Mouse (Mus musculus): ENCODE measurements around the gene Gpatch11.
"Not testable (repeated sequence)": the region's sequence is repeated elsewhere in the genome, so short reads cannot be mapped to it uniquely, and the experiment has no call there.

The Gpatch11 gene

DNA sequence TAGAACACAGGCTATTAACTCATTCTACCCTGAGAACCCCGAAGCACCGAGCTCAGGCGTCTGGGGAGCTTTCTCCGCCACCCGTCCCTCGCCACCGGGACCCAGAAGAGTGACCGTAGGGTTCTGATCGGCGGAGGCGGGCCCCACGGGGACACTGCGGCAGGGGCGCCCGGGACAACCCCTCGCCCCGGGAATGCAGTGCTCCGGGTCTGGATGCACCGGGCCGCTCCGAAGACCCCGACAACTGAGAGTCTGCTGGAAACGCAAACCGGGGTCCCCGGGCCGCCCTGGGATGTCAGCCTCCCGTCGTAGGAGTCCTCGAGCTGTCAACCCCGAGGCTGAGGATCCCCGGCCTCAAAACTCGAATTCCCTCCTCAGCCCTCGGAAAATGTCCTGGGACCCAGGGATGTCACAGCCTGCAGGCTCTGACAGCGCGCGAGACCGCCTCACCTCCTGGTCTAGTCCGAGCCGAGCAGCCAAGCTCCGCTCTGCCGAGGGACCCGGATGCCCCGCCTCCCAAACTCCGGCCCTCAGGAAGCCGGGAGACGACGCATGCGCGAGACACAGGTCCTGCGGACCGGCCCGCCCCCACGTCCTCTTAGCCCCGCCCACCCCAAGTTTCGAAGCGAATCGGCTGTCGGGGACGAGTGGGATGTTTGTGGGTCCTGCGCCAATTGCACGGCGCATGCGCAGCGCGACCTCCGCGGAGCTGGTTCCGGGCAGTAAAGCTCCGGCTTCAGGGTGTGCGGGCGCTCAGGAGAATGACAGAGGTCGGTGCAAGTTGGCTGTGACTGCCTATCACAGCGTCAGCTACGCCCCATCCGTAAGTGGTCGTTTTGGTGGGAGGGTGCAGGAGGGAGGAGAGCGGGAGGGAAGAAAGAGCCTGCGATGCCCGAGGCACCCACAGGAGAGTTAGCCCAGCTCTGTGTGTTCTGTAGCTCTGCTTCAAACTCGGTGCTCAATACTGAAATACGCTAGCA lies at the start of gene Gpatch11, which contains the start of gene Heatr5b:
Gene Gpatch11, plus strand, starts transcription at position 712 of the 980 bp plus-strand sequence.
Gene Heatr5b, minus strand, starts transcription at position 509 of the 980 bp plus-strand sequence.
- peak; percentile 98 for DNase-seq

DNA sequence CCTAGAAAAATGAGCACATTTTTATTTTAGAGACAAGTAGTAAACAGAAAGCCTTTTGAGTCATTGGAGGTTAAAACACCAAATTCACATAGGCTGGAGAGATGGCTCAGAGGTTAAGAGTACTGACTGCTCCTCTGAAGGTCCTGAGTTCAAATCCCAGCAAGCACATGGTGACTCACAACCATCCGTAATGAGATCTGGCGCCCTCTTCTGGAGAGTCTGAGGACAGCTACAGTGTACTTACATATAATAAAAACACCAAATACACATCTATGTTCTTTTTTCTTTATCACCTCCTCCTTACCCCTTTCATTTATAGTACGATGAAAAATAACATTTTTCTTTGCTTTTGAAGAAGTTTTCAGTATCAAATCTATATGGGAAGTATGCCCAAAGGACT lies 47.1 kb upstream of the Gpatch11 start:
- not testable (repeated sequence) for DNase-seq

DNA sequence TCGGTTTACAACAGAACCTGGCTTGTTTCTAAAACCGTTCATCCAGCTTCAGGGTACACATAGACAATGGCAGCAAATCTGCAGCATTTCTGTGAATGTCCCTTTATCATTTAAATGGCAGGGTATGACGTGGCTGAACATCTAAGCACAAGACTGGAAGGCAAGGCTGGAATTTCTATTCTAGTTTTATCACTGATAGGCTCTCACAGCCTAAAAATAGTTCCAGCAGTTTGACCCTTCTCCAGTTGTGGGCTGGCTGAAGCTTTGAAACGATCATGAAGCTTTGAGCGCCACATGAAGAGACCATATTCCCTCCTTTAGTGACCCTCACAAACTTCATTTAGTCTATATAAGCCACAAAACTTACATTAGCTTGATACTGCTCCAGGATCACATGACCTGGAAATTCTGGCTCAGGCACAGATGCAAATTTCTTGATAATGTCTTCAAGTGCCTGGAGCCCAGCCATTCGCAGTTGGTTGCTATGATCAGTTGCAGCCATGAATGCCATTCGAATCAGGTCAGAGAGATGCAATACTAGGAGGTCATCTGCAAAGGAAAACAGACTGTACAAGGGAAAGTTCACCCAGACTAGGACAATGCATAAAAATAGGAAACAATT lies 44.2 kb upstream of the Gpatch11 start:
- no peak for DNase-seq

DNA sequence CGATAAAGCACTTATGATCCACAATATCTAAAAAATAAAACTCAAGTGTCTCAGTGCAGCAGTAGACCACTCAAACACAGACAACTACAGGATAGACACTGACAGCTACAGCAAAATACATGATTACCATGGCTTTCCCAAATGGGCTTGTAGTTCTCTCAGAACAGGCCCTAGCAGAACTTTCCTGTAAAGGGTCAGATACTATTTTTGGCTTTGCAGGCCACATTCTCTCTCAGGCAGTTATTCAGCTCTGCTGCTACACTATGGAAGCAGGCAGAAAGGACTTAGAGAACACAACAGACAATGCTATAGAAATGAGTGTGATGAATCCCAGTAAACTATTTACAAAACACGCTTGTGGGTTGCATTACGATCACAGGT lies 43.7 kb upstream of the Gpatch11 start:
- DNase-seq: no peak

DNA sequence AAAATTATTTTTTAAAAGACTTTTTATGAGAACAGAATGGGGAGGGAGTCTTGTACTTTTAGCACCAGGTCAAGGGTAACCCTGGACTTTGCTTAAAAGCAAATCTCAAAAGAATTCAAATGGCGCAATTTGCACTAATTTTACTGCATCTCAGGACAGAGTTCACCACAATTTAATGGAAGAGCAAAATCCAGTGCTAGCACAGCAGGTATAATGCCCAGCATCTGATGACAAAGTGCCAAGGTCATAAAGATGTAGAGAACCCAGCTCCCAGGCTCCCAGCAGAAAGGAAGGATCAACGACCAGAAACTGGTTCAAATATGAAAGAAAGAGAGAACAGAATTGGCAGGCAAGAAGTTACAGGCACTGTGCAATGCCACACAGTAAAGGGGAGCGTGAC lies 43.2 kb upstream of the Gpatch11 start:
- no peak for DNase-seq

DNA sequence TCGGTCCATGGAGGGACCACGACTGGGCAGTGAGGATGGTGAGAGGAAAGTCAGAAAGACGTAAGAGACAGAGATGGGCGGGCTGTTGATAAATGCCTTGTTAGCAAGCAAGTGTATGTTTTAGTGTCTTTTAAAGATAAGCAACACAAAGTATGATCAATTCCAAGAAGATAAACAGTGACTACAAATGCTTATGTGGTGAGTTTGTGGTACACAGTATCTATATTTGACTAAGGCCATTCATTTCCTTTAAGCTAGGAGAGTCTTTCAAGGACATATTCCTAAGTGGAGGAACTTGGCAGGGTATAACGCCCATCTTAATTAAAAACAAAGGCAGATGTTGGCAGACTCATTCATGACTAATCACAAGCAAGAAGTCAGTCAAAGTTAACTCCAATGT lies 41.0 kb upstream of the Gpatch11 start:
- DNase-seq: no peak

DNA sequence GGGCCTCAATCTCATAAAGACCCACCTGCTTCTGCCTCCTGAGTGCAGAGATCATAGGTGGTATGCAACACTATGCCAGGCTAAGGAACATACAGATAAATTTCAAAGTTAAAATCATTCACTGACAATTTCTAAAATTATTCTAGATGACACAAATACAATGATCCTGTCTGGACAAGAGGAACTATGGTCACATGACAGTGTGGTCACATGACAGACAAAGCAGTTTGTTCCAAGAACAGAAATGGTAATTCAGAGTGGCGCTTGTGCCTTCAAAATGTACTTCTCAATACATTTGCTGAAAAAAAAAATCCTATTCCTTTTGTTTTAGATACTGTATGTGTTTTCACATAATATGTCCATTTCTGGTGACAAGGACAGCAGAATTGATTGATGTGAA lies 38.1 kb upstream of the Gpatch11 start:
- no peak for DNase-seq

DNA sequence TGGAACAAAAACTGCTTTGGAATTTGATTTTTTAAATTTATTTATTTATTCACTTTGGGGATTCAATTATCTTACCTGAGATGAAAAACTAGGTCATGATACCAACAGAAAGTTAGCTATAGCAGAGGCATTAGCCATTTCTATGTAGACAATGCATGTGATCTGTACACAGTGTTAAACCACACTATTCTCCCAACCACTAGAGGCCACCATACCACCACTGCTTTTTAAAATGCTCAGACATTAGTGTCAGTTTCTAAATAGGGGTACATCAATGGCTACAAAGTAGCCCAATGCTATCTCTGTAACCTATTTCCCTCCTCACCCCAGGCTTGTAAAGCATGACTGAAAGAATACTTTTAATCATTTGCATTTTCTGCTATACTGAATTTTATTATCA lies 26.3 kb upstream of the Gpatch11 start:
- DNase-seq: no peak

DNA sequence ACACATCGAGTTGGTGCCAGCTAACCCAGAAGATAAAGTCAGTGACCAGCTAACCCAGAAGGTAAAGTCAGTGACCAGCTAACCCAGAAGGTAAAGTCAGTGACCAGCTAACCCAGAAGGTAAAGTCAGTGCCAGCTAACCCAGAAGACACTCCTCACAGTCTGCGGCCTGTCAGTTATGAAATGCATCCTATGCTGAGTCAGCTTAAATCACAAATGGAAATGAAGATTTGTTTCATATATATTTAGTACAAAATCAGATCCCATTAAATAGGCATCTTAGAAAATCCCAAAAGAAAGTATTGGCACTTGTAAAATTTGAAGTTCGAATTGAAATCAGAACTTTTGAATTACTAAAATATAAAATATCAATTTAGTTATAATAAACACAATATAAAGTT lies 25.8 kb upstream of the Gpatch11 start:
- no peak for DNase-seq

DNA sequence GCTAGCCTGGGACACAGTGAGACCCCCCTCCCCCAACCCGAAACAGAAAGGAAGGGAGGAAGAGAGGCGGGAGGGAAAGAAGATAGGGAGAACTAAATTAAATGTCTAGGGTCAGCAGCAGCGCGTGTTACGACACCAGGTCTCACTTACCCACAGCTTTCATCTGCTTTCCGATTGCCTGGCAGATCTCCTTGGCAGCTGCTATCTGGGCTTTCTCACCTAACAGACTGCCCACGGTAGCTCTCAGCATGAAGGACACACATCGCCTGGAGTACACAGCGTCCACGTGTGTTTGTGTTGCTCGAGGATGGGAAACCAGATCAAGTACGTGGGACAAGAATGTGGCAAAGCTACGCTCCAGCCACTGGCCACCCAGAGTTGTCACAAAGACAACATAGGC lies 11.0 kb upstream of the Gpatch11 start:
- no peak for DNase-seq

DNA sequence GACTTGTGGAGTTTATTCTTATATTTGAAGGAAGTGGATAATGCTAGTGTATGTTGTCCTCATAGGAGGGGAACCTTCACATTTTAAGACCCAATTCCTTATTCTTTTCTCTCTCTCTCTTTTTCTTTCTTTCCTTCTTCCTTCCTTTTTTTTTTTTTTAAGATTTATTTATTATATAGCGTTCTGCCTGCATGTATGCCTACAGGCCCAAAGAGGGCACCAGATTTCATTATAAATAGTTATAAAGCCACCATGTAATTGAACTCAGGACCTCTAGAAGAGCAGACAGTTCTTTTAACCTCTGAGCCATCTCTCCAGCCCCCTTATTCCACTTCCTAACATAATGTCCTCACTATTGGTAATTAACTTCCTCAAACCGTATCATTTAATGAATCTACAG lies 689 bp downstream of the Gpatch11 start:
- DNase-seq: no peak

DNA sequence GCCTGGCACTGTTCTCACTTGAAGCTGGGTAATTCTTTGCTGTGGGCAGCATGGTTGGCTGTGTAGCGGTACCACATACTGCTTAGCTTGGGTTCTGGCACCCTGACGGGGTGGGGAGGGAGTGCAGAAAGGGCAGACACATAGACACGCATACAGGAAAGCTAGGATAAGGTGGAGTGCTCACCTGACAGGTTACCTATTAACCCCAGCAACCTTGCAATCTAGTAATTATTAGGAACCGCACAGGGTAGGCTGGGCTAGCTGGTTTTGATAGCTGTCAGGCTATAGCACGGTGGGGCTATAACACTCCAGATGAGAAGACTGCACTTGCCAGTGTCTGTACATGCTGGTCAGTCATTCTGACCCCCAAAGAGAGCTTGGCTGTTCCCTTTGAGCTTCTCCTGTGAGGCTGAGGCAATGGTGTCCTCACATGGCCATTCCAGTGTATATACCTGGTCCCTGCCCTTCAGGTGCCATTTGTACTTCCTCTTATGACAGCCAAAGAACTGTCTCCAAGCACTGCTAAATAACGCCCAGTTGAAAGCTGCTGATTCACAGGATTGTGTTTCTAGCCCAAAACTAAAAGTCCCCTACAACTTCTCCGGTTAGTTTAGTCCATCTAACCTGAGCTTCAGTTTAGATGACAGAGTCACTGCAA lies 7.0 kb downstream of the Gpatch11 start:
- DNase-seq: no peak

DNA sequence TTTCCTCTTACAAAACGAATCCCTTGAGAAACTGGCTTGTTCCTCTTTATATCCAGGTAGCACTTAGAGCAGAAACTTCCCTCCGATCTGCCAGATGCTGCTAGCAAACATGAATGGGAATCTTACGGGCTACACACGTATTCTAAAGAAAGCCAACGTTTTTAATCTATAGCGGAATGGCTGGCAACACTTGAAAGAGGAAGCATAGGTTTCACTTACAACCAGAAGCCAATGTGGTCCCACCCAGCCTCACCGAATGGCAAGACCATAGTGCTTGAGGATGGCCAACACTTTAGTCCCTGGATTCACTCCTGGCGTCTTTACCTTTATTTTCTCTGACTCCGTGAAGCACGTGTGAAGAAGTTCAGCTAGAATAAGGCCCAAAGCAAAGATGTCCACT lies 20.9 kb downstream of the Gpatch11 start:
- no peak for DNase-seq

DNA sequence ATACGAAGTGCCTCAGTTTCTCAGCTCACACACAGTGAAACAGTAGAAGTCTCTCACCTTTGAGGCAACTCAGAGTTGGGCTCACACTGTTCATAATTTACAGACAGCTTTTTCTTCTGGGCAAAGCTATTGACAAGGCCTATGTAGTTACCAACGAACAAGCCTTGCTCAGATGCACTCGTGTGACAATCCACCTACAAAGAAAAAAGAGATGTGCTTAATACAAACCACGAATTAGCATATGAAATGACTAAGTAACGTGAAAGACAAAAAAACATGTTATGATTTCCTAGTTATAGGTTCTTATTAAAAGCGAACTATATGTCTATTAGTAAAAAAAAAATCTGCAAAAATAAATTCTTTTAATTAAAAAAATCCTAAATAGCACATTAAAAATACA lies 38.5 kb downstream of the Gpatch11 start:
- DNase-seq: no peak

DNA sequence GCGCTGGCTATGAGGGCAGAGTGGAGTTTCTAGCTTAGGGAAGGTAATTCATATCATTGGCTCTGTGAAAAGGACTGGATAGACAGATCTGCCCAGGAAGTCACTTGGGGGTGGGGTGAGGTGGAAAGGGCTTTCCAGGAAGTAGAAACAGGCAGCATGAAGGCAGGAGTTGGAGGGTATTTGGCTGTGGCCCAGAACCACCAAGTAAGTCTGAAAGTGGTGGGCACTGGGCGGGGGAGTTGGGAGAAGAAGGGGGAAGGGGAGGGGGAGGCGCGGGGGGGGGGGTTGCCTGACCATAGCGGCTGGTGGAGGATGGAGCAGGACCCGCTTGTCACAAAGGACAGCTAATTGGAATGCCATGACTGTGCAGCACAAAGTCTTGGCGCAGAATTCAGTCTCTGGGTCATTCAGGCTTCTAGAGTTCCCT lies 46.5 kb downstream of the Gpatch11 start:
- no peak for DNase-seq

DNA sequence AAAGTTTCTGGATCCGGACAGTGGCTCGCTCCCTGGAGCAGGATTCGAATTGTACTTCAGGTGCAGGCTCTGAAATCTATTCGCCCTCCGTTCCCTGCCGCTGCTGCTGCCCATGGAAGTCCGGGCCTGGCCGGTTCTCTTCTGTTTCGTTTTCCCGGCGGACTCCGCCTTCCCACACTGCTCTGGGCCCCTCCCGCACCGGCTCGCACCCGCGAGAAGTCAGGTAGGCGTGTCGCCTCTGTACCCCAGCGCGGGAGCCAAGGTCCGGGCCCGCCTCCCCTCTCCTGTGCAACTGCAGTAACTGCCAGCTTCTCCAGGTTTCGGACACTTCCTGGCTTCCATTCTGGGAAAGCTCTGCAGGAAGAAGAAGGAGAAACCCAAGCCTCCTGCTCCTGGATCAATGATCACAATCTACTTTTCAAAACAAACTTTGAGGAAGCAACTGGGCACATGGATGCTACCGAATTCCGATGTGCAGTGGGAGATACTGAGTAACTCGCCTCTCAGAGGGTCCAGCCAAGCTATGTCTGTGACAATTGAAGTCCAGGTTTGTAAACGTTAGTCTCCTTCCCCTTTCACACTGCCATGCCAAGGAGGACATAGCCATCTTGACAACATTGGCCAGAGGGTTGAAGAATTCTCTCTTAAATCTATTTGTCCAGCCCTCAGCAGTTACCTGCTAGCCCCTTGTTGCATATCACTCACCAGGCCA lies 47.2 kb downstream of the Gpatch11 start, which contains the start of gene Eif2ak2:
Gene Eif2ak2, minus strand, starts transcription at position 173 of the 712 bp plus-strand sequence.
- peak; percentile 57 for DNase-seq

DNA sequence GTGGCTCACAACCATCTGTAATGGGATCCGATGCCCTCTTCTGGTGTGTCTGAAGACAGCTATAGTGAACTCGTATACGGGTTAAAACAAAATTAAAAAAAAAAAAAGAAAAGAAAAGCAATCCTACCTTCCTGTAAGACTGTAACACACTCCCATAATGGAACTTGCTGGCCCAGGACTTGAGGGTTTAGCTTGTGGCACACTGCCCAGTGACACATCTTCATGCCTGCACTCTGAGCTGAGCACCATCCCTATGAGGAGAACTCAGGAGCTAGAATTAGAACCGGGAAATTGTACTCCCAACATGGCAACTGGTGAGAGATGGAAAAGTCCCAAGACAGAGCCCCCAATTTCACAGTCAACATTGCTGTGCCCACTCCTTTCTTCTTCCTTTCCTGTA lies 47.9 kb downstream of the Gpatch11 start:
- no peak for DNase-seq

DNA sequence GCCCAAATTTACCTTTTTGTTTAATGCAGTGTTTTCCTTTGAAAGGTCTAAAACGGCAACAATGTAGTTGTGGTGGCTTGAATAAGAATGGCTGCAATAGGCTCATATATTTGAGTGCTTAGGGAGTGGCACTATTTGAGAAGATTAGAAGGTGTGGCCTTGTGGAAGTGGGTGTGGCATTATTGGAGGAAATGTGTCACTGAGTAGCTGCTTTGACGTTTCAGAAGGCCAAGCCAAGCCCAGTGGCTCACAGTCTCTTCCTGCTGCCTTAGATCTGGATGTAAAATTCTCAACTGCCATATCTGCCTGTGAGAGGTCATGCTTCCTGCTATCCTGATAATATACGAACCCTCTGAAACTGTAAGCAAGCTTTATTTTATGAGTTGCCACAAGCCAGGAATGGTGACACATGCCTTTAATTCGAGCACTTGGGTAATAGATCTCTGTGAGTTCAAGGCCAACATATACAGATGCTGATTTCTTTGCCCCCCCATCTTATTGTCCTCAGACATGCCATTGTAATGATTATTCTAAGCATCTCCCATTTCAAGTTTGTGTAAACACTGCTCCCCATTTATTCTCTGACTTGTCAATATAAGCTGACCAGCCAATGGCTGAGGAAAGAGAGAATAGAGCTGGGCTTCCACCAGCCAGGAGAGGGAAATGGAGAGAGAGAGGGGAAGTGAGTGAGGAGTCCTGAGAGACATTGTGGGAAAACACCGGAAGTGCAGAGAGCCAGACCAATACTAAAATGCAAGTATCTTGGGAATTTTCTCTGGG lies 50.1 kb downstream of the Gpatch11 start:
- DNase-seq: no peak

DNA sequence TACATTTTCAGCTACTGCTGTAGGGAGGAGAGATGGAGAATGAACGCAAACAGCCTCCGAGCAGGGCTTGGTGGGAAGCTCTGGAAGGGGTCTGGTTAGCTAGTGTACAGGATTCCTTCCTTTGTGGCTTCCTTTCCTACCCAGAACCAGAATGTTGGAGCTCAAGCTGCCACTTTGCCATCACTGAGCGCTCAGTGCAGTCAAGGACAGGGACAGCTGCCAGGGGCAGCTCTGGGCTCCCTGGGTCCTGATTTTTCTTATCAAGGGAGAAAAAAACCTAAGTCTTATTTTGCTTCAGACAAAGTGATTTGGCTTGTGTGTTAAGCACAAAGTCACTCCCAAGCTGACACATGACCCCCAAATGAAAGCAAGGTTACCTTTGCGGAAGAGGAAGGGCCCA lies 53.2 kb downstream of the Gpatch11 start:
- DNase-seq: no peak

DNA sequence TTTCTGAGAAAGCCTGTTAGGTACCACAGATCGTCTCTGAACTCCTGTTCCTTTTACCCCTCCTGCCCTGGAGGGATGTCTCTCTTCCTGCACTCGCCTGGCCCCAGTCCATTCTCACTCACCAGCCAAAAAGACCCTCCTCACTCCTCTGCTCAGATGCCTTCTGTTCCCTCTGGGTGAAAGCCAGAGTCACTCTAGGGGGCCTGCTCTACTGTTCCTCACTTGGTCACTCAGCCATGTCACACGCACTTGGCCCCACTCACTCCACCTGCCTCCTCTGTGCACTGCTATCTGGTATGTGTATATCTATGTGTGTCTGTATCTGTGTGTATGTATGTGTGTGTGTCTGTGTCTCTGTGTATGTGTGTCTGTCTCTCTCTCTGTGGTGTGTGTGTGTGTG lies 53.8 kb downstream of the Gpatch11 start:
- DNase-seq: no peak

DNA sequence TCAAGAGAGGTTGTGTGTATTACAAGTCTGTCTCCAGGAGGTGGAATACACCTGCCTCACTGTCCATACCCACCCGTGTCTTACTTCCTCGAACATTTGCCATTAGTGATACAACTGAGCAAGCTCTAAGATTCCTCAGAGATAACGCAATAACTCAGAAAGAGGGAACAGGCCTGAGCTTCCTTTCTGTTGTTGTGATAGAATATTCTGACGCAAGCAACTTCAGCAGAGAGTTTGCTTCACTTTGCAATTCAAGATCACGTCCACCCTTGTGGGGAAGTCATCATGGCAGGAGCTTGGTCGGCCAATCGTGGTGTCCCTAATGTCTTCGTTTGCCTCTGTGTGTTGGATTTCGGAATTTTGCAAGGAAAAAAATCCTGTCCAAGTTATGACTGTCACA lies 55.7 kb downstream of the Gpatch11 start:
- no peak for DNase-seq

DNA sequence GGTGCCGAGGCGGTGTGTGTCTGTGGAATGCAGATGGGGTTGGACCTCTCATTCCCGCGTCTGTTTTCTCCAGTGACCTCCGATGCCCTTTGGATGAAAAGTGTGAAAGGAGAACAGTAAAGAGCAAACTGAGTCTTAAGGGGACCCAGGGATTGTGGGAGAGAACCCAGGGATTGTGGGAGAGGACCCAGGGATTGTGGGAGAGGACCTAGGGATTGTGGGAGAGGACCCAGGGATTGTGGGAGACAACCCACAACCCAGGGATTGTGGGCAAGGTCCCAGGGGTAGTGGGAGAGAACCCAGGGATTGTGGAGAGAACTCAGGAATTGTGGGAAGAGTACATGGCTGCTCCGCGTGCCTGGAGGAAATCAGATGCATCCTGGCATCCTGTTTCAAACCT lies 59.6 kb downstream of the Gpatch11 start:
- DNase-seq: no peak

All from right cerebral cortex, adult 18-20 months (tissue).